Mouse (Mus musculus) gastrocnemius, adult 18-20 months (tissue): ENCODE results near the gene Tdgf1. TPM values are rescaled to one million over a fixed set of nuclear protein-coding genes. Genes with fewer than 3 reads are reported as not detected.
A peak's percentile ranks its signal among the peaks of the same experiment; 100 is the strongest.

Source experiments
- DNase-seq: peaks from one replicate; pipeline ENCODE4 v3.0.0; 2021; ENCODE audit warnings: low spot score
- total RNA-seq, 2 experiments: library from RNA; stranded (reverse); gene quantifications; 2 replicates each; pipeline ENCODE4 v1.2.3; 2021

Tdgf1 gene
- total RNA-seq, 2 experiments from 2014 or later = not detected

GRCm38 (mm10) chr9:110953550-110954461, 7.8 kb upstream of the Tdgf1 start:
- peak; percentile 87 for DNase-seq

DNA sequence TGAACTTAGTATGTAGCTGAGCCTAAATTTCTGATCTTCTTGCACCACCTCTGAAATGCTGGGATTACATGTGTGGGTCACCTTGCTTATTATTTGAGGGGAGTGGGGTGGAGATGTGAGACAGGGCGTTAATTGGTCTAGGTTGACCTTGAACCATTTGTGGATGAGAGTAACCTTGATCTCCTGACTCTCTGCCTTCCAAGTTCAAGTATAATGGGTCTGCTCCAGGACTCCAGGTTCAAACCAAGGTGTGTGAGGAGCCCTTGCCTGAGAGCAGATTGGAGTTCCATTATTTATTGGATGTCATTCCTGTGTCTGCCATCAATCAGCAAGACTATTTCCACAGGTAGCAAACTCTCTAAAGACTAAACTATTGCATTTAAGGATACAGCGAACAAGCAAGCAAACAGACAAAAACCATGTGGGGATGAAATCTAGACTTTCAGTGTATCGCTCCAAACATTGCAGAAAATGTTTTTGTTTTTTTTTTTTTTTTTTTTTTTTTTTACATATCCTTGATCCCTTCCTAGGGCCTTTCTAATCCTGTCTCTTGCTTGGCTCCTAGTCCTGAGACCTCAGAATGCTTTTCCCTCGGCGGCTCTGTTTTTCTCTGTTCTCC, 7.1 kb upstream of the Tdgf1 start:
- DNase-seq = no peak

- peak; percentile 14 for DNase-seq
Observed at GRCm38 (mm10) chr9:110952398-110952797, 6.4 kb upstream of the Tdgf1 start.

DNA sequence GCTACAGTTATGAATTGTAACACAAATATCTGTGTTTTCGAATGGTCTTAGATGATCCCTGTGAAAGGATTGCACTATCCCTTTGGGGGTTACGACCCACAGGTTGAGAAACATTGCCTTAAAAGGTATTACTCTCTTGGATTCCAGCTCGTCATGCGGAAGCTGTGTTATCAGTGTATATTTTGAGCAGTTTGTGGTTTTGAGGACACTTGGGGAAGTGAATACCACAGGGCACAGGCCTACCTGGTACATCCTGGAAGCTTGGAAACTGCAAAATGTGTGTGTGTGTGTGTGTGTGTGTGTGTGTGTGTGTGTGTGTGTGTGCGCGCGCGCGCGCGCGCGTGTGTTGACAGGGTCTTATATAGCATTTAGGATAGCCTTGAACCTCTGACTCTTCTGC, 5.9 kb upstream of the Tdgf1 start:
- no peak for DNase-seq

- no peak for DNase-seq
Observed at GRCm38 (mm10) chr9:110951397-110951796, 5.4 kb upstream of the Tdgf1 start, which contains the start of gene Lrrc2. TSS of gene Lrrc2 (plus strand) at chr9:110951545.

- no peak for DNase-seq
Observed at GRCm38 (mm10) chr9:110950109-110950508, 4.2 kb upstream of the Tdgf1 start.

GRCm38 (mm10) chr9:110948813-110949310, 2.9 kb upstream of the Tdgf1 start:
- DNase-seq = no peak

- DNase-seq = no peak
Observed at GRCm38 (mm10) chr9:110947900-110948299, 1.9 kb upstream of the Tdgf1 start.

DNA sequence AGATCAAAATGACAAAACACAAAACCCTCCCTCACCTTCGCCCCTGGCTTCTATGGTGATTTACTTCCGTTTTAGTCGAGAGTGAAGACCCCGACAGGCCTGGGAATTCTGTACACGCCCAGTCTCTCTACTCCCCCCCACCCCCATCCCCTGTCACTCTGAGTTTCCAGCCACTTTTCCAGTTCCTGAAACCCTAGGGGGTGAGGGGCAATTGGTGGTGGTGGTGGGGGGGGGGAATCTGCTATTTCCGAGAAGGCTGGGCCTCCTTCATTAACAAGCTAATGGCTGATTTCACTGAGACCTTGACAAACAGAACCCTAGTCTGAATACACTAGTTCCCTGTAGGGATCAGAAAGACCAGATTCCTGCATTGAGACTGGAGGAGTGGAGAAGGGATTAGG, 1.3 kb upstream of the Tdgf1 start:
- DNase-seq = no peak

GRCm38 (mm10) chr9:110946548-110947044, 638 bp upstream of the Tdgf1 start:
- no peak for DNase-seq

DNA sequence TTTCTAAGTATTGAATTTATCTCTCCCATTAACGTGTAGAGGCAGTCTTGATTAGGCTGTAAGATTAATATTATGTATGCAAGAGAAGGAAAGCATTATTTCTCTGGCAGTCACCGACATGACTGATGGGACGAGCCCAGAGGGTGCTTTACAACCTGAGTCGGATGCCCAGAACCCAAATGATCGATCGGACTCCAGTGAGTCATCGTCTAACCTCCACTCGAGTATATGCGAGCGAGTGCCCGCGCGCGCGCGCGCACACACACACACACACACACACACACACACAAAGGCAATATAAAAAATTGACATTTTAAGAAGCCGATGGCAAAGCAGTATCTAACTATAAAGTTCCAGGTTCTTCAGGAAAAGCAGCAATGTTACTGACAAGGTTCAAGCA, 615 bp downstream of the Tdgf1 start:
- no peak for DNase-seq

DNA sequence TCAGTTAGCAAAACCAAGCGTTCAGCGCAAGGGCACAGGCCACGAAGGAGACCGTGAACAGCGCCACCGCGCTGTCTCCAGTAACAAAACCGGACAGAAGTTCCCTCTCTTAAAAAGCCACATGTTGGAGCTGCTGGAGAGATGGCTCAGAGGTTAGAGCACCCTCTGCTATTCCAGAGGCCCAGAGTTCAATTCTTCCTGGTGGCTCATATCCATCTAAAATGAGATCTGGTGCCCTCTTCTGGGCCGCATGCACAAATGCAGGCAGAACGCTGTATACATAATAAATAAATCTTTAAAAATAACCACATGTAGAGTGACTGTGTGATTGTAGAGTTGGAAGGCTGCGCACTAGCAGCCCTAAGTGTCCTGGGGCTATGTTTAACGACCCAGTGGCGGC, 1.7 kb downstream of the Tdgf1 start:
- peak; percentile 25 for DNase-seq

- no peak for DNase-seq
Observed at GRCm38 (mm10) chr9:110937506-110938490, 8.2 kb downstream of the Tdgf1 start.

DNA sequence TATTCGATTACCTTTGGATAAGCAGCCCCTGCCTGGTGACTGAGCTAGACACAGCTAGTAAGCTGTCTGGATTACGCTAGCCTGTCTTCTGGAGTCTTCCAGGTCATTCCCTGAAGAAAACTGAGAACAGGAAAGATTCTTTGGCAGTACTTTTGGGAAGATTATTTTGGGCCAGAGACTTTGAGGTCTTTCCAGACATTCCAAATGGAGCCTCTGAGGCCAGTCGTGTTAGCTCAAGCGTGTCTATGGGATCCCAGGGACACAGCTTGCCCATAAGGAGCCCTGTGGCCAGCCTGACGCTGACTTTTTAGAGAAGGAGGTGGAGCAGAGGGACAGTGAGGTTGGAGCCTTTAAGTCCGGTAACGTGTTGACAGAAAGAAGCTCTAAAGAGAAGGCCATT, 10.0 kb downstream of the Tdgf1 start:
- DNase-seq = peak; percentile 45

DNA sequence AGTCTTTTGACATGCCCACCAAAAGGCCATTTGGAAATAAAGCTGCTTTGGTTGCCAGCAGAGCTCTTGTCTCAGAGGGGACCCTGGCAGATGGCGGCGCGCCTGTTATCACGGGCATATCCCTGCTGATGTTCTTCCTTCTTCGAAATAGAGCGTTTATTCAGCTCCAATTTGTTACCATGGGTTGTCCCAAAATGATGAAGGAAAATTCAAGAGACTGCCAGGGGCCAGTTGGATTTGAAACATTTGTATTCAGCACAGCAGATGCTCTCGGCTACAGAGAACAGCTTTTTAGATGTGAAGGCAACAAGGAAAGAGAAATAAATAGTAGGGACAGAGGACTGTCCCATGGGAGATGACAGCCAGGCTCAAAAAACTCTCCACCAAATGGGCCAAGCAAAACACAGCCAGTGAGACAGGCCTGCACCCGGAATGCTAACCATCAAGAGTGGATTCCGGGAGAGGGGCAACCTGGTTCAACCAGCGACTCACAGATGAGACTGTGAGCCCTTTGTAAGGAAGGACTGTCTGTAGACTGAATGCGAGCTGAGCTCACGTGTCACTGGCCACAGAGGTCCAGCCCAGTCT, 12.0 kb downstream of the Tdgf1 start:
- no peak for DNase-seq

- no peak for DNase-seq
Observed at GRCm38 (mm10) chr9:110931573-110931972, 14.4 kb downstream of the Tdgf1 start.

DNA sequence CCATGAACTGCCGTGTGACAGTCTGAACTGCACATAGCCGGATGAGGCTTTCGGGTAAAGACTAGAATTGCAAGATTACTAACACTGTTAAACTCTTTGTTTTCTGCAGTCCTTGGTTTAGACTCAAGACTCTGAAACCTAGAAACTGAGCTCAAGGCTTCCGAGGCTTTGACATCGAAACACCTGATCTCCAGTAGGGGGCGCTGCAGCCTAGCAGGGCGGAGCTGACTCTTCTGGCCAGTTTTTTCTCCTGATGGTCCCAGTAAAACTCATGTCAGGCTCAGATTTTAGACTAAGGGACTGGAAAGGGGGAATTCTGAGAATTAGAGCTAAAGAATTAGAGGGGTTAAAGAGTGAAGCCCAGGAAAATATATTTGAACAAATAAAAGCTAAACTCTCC, 23.2 kb downstream of the Tdgf1 start:
- DNase-seq = peak; percentile 75

- DNase-seq = no peak
Observed at GRCm38 (mm10) chr9:110920665-110921419, 25.1 kb downstream of the Tdgf1 start.

DNA sequence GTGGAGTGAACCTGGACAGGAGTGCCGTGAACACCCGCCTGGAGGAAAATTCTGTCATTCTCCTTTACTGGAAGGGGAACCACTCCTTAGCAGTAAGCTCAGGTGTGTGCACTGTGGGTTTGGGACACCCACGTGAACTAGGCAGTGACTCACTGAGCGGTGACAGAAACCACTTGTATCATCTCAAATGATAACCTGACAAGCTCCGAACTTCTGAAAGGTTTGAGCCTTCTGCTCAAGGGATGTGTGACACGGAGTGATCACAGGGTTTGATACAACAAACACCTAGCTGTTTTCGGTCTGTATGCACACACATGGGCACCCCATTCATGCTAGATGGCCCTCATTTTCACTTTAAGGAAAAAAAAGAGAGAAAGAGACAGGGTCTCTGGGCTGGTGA, 29.2 kb downstream of the Tdgf1 start, which contains the start of gene Fam240a:
Gene Fam240a (minus strand): TSS at position 76 of the 400 bp plus-strand sequence.
- DNase-seq = no peak

DNA sequence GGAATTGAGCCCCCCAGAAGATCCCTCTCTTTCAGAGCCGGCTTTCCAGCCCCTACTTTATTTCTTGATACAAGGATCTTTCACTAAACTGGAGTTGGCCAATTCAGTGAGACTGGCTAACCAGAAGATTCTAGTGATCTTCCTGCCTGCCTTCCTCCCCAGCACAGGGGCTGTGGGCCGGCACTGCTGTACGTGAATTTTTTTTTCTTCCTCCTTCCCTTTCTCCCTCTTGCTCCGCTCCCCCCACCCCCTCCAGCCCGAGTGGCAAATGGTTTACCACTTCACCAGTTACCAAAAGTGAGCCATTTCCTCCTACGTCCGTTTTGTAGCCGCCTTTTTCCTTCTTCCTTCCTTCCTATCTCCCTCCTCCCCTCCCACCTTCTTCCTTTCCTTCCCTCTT, 30.5 kb downstream of the Tdgf1 start:
- no peak for DNase-seq
